Mouse (Mus musculus) common myeloid progenitor, adult 5-6 weeks (primary cell): ENCODE measurements around the gene Smim14. TPM values are rescaled to one million over a fixed set of nuclear protein-coding genes. Genes with fewer than 3 reads are reported as not detected.
"Not testable (repeated sequence)": the region's sequence is repeated elsewhere in the genome, so short reads cannot be mapped to it uniquely, and the experiment has no call there.

ENCODE experiments used
- ATAC-seq: replicated peaks from 2 replicates; pipeline ENCODE4 v1.8.0; 2016; ENCODE audit warnings: low read depth, mild to moderate bottlenecking, moderate TSS enrichment, inconsistent platforms; ENCODE audit not compliant: poor library complexity, severe bottlenecking
- total RNA-seq: library from RNA; stranded (forward); fragments of 200-1000, 187-1606 nt; gene quantifications from 2 replicates; pipeline ENCODE4 v1.2.3, GENCODE M21; 2017

Smim14 gene
- total RNA-seq = 76.0 and 83.0 TPM in 2 replicates

DNA sequence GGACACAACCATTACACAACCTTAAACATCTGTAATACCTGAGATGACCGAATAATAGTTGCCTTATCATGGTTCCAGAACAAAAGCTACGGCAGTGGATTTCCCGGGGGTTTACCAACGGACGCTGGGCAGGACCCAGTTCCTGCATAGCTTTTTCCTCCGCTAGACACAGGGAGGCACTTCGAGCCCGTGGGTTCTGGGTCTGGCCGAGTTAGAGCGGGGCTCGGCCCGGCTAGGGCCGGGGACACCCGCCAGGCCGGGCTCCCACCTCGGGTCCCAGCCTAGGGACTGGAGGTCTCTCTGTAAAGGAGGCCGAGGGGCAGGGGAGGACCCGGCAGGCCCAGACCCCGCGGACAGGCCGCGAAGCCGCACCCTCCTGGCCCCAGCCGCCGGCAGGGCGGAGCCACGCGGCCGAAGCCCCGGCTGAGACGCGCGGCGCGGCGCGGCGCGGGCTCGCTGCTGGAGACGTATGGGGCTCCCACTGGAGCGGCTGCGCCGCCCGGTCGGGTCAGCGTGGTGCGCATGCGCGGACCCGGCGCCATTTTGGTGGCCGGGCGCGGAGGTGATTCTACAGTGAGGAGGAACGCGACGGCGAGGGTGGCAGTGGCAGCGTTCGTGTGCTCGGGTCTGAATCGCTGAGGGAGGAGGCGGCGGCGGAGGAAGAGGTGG, at the start of gene Smim14, which contains the start of gene Ube2k:
Gene Smim14 (minus strand): TSS at position 434 of the 669 bp plus-strand sequence.
Gene Ube2k (plus strand): TSS at position 483 of the 669 bp plus-strand sequence.
- peak; percentile 67 for ATAC-seq

DNA sequence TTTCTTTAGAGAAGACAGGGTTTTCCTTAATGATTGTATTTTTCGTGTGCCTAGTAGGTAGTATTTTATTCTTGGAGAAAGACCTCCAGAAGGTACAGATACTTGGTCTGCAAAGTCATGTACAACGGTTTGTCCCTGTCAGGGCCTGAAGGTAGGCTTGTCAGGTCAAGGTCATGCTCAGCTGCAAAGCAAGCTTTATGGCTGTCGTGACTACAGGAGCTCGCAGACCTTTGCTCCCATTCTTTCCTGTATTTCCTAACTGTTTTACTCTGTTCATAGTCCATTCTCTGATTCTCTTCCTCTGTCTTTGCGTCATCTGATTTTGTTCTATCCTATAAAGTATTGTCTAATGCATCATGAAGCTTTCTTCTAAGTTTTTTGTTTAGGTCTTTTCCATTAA, 49.3 kb upstream of the Smim14 start:
- no peak for ATAC-seq

DNA sequence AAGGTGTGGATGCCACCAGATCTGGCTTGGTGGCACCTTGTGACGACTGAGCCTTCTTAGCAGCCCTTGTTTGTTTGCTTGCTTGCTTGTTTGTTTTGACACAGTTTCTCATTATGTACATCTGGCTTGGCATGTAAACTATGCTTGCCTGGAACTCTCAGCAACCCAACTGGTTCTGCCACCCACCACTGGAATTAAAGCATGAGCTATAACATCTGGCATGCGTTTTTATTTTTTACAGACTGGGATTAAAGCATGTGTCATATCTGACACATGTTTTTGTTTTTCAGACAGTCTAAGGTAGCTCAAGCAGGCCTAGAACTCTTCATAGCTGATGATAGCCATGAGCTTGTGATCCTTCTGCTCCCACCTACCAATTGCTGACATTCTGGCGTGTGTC, 41.6 kb upstream of the Smim14 start:
- no peak for ATAC-seq

DNA sequence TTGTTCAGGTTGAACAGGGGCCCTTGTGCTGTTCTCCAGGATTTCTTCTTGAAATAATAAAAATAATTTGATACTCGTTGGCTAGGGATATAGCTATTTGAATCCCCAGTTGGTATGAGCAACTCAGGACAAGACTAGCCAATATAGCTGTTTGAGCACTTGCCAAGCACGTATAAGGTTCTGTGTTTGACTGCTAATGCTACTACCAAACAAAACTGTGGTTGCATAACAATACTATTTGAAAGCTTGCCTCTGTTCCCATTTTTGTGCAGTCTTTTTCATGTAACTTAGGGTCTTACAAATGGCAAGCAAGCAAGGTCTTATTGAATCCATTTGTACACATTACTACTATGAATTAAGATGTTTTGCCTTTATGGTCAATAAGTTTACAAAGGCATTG, 38.9 kb upstream of the Smim14 start:
- ATAC-seq = no peak

DNA sequence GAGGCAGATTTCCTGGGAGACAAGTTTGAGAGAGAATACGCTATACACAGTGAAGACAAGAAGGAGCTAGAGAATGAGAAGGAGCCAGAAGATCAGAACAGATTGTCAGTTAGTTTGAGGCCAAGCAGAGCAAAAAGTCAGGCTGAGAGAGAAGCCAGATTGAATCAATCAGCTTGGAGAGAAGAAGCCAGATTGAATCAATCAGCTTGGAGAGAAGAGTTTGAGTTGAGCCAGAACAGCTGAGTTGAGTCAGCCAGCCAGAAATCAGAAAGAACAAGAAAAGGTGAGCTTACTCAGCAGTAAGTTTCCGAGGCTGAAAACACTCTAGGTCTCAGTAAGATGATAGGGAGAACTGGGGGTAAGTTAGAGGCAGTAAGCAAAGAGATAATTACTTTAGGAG, 37.9 kb upstream of the Smim14 start:
- ATAC-seq = no peak

DNA sequence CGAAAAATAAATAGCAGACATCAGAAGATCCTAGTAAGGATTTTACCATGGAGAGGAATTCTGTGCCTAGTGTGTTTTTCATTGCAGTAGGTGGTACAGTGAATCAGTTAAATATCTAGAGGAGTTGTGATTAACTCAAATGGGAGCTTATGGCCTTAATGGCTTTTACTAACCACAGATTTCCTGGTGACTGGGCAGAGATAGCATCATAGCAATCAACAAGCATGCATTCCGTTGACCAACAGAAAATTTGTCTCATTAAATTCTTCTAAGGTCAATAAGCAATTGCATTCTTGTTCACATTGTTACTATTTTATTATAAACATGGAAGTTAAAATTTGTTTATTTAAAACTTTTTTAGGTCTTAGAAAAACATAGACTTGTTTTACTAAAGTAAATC, 28.5 kb upstream of the Smim14 start:
- no peak for ATAC-seq

DNA sequence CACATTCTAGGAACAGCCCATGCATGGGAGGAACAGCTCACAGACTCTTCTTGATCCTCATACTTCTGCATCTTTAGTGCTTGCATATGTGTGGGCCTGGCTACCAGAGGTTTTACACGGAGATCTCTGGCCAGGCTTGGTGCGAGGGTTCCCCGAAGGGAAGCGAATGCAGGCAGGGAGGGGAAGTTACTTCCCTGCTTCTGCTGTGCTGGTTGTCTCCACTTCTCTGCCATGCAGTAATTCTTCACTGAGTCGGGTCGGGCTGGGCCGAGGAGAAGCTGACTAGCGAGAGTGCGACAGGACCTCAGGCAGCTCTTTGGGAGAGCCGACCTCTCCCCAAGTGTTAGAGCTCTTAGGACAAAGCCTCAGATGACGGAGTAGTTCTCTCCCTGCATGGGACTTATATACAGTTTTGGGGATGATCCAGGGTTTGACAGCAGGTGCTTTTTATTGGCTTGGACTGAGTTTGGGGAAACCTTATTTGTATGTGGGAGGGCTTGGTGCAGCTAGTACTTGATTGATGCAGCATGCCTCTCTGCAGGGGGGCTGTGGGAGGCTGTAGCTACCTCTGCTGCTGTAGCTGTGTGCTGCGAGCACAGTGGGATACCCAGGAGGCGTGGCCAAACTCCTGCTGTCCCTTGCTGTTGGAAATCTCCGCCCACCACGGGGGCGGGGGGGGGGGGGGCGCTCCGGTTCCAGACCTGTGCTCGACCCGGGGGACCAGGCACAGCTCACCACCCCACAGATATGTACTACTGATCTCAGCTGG, 24.3 kb upstream of the Smim14 start:
- 0 out of 2 replicates have a peak, but pooled peaks have one; percentile 15 for ATAC-seq

DNA sequence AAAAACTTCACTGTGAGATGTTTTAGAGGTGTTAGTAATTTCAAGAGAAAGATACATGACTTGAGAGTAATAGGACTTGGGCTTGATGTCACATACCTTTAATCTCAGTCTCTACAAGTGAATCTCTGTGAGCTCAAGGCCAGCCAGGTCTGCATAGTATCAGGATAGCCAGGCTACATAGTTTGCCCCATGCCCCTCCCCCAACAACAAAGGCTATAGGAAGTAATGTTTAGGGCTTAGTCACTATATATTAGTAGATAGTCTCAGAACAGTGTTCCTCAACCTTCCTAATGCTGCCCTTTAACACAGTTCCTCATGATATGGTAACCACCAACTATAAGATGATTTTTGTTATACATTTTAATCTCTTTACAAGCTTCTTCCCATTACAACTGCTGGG, 20.1 kb upstream of the Smim14 start:
- no peak for ATAC-seq

DNA sequence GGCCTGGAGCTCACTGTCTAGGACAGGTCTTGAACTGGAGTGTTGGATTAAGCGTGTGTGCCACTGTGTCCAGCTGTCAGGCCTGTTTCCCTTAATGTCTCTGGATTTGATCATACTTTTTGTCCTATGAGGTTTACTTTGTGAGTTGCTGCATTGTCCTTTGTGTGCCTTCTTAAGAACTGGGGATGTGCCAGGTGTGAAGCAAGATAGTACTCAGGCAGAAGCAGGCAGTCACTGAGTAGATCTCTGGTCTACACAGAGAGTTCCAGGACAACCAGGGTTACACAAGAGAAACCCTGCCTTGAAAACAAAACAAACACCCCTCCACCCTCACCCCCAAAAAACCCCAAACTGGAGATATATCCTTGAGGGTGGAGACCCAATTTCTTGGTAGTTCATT, 12.7 kb upstream of the Smim14 start:
- ATAC-seq = no peak

DNA sequence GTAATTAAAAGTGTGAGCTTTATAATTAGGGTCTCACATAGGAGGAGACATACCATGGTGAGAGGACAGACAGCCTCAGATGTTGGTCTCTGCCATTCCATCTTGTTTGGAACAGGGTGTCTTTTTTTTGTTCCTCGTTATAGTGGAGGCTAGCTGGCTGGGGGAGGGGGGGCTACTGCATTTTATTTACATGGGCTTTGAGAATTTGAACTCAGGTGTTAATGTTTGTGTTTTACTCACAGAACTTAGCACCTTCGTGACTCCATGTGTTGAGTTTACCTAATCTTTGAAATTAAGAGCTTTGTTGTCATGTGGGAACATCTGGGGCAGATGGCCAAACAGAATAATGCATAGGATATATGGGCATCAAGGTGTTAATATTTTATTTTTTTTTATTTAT, 7.6 kb upstream of the Smim14 start:
- ATAC-seq = no peak

DNA sequence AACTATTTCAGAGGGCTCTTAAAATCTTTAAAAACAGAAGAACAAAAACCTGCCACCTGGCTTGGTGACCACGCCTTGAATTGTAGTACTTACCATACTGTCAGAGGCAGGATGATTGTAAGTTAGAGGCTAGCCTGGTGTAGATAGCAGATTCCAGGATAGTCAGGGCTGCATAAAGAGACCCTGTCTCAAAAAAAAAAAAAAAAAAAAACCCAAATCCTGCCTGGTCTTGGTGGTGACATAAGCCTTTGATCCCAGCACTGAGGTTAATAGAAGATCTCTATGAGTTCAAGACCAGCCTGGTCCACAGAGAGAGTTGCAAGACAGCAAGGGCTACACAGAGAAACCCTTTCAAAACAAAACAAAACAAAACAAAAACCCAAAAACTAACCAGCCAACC, 6.5 kb upstream of the Smim14 start:
- ATAC-seq = no peak

DNA sequence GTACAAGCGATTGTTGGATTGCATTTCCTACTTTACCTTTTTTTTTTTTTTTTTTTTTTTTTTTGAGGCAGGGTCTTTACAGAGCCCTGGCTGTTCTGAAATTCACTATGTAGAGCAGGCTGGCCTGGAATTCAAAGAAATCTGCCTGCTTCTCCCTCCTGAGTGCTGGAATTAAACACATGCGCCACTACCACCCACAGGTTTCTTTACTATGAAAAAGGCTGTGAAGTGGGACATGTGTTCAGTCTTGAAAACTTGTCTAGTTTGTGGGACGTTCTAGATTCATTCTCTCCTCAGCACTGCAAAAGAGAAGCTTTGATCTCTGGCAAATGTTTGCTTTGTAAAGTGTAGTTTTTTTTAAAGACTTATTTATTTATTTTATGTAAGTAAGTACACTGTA, 4.9 kb upstream of the Smim14 start:
- ATAC-seq = no peak

DNA sequence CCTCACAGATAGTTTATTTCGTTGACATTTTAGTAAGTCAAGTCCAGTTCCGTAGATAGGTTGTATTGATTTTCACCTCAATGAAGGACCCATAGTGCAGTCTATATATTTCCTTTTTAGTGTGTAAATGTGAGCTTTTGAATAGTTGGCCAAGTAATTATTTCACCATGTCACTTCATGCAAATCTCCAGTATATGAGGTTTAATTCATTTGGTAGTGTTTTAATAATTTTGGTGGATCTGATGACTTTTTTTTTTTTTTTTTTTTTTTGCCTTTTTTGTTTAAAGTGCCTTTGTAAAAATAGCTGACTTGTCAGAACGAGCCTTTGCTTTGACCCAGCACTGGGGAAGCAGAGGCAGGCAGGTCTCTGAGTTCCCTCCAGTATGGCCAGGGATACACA, 2.8 kb upstream of the Smim14 start:
- no peak for ATAC-seq

DNA sequence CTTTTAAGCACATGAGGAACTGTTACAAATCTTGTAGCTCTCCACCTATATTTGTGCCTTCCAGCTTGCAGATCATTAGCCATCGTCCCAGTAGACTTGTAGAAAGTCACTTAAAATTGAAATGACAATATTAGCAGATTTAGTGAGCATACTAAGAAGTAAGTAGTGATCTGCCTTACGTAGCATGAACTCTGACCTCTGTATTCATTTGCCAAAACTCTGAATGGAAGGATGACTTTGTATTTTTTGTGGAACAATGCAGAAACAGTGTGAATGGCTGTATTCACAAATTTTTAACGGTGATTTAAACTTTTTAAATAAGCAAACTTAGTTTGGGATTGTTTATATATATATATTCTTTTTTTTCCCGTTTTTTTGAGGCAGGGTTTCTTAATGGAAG, 1.8 kb upstream of the Smim14 start:
- no peak for ATAC-seq

DNA sequence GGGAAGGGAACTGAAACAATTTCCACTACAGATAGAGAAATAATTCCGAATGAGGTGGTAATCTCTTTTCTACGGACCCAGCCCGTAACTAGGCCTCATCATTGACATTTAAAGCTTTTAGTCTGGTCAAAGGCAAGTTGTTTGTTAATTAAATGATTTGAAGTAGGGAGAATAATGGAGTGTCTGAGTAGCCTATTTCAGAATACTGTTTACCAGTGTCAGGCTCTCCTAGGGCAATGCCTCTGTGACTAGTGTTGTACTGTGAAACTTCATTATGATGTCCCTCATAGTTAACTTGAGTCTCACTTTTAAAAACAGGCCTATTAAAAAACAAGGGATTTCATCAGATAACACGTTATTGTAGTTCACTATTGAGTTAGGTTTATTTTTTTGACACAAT, 1.1 kb upstream of the Smim14 start:
- ATAC-seq = no peak

DNA sequence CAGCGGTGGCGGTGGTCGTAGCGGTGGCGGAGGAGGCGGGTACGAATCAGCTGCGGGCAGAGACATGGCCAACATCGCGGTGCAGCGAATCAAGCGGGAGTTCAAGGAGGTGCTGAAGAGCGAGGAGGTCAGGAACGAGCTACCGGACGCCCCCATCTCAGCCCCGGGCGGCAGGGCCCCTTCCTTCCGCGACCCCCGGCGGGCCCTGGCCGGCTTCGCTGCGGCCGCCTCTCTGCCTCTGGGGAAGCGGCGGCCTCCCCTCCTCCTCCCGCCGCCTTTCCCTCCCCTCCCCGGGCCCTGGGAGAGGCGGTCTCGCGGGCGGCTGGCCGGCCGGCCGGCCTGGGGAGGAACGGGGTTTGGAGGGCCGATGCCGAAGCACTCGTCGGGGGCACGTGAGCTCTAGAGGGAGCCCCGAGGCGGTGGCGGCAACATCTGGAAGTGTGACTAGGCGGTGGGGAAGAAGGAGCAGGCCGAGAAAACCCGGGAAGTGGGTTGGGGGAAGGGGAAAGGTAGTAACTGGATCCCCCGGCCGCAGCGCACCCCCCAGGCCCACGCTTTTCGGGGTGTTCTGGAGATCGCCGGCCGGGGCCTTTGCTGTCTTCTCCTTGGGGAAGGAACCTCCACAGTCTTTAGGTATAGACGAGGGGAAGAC, 562 bp upstream of the Smim14 start:
- peak; percentile 34 for ATAC-seq

DNA sequence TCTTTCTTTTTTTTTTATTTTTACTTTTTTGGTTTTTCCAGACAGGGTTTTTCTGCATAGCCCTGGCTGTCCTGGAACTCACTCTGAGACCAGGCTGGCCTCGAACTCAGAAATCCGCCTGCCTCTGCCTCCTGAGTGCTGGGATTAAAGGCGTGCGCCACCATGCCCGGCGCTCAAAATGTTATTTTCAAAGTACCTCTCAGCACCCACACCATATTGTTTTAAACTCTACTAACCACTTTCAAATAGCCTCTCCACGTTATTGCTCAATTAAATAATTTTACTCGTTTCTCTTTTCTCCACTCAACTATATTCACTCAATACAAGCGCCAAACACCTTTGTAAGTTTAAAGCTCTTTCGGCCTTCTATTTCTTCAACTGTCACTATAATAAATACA, 917 bp downstream of the Smim14 start:
- ATAC-seq = not testable (repeated sequence)

DNA sequence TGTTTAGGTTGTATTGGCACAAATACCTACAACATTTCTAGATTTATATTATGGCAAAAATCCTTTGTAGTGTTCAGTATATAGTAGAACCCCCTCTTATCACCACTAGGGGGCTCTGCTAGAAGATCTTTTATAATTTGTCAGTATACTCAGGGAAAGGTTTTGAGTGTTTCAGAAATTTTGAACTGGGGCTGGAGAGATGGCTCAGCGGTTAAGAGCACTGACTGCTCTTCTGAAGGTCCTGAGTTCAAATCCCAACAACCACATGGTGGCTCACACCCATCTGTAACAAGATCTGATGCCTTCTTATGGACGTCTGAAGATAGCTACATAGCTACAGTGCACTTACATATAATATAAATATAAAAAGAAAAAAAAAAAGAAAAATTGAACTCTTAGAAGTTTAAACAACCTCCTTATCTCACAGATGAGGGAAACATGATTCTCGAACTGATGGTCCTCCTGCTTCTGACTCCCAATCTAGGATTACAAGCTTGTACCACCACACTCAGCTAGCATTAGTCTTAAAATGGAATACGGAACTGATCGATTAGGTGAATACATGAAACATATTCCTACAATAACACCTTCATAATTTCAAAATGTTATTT, 1.4 kb downstream of the Smim14 start:
- ATAC-seq = peak; percentile 36

DNA sequence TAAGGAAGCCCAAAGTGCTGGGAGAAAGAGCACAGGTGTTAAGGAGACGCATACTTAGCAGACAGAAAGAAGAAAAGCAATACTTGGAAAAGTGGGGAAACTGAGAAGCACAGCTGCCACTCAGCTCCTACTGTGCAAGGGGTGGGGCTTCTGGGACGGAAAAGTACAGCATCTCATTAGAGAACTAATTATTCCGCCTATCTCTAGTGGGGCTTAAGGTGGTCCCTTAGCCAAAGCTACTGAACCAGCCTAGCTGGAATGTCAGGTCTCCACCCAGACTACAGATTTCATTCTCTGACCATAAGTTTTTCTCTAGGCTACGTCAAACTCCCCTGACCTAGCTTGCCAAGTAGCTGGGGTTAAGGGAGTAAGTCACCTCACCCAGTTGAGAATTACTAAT, 2.5 kb downstream of the Smim14 start:
- ATAC-seq = no peak

DNA sequence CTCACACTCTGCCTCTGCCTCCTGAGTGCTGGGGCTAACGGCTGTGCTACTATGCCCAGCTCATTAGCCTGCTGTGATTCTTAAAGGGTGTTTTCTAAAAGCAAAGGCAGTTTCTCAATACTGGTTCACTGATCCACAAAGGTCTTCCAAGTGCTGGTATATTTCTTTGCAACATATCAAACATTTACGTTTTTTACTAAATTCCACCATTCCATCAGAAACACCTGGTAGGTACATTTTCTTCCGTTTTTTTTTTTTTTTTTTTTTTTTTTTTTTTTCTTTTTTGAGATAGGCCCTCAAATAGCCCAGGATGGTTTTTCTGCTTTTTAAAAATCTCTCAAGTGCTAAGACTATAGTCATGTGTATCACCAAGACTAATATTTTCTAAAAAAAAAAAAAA, 5.7 kb downstream of the Smim14 start:
- ATAC-seq = no peak
